Mouse (Mus musculus): ENCODE measurements around the gene Fdx1.

DNA sequence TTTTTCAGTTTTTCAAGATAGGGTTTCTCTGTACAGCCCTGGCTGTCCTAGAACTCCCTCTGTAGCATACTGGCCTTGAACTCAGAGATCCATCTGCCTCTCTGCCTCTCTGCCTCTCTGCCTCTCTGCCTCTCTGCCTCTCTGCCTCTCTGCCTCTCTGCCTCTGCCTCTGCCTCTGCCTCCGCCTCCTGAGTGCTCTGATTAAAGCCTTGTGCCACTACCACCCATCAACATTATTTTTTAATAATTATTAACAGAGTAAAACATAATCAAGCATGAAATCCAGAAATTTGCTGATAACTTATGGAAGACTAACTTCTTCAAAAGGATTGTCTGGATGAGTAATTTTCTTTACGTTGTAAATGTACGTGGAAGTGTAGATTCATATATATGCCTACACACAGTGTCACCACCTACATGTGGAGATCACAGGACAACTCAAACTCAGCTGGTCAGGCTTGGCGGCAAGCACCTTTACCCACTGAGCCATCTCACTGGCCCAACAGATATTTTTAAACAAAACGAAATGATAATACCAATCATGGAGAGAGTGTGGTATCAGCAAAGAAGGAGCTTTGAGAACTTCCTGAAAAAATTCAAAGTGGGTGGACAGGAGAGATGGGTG is 31.4 kb upstream of the Fdx1 start:
- TF ChIP-seq CTCF (IDR thresholded peaks at IDR 0.05; ENCODE audit: low read depth, low read length) (no peak), POLR2A (IDR thresholded peaks at IDR 0.05; ENCODE audit: borderline replicate concordance, low read depth, low read length) (no peak)
